Mouse (Mus musculus) 3134 (cell line): ENCODE data around the gene Nkpd1.

Source experiments
- DNase-seq: peaks from one replicate; pipeline ENCODE4 v3.0.0-alpha.2; 2011; ENCODE audit warnings: low spot score; ENCODE audit not compliant: insufficient read length; ENCODE audit errors: extremely low read depth

Nkpd1 gene

DNA sequence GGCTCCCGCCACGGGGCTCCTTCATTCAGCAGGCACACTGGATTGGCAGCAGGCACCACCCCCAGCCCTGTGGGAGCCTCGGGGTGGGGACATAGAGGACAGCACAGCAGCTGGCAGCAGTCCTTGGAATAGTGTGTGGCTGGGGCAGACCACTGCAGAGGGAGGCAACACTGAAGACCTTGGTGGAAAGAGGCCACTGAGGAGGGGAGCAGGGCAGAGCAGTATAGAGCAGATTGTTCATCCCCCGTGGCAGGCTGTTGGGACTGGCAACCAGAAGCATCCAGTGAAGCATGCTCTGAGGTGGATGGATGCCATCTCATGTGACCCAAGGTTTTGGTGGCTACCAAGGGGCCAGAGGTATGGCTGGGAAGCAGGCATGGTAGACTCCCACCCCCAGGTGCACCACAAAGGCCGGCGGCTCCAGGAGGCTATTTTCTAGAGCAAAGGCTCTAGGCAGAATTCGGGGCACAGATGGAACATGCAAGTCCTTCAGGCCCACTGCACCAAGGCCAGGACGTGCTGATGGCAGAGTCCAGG lies 24.6 kb downstream of the Nkpd1 start:
- no peak for DNase-seq

GRCm38 (mm10) chr7:19543584-19543983 lies 25.9 kb downstream of the Nkpd1 start:
- no peak for DNase-seq

- no peak for DNase-seq
Observed at GRCm38 (mm10) chr7:19546007-19546406, 28.4 kb downstream of the Nkpd1 start.

- DNase-seq: no peak
Observed at GRCm38 (mm10) chr7:19547344-19547969, 29.8 kb downstream of the Nkpd1 start.

GRCm38 (mm10) chr7:19549394-19549793 lies 31.8 kb downstream of the Nkpd1 start:
- DNase-seq: no peak

GRCm38 (mm10) chr7:19551634-19552033 lies 34.0 kb downstream of the Nkpd1 start:
- DNase-seq: no peak

DNA sequence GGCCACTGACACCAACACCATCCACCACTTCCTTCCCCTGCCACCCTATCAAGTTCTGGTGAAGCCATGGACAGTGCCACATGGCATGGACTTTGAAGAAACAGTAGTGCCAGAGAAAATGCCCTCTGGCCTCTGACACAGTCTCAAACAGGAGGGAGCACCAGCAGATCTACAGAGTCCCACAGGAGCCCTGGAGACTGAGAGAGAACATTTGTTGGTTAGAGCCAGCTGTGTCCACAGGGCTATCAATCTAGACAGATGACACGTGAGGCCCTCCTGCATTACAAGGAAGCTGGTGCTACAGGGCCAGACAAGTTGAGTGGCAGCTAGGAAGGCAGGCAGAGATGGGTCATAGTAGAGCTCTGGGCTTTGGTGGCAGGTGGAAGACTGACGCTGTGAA lies 34.8 kb downstream of the Nkpd1 start:
- no peak for DNase-seq

DNA sequence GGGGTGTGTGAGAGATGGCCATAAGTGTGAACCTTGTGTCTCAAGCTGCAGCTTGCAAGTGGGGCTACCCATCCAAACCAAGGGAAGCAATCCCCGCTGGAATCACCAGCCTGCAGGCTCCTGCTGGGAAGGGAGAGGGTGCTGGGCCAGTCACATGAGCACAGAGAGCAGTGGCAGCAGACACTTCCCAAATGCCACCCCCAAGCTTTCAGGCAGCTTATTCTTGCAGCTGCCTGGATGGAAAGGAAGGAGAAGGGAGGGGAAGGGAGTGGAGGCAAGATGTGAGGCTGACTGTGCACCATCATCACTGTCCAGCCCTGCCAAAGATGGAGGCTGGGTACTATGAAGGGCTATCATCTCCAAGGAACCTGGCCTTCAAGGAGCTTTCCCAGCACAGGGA lies 36.5 kb downstream of the Nkpd1 start:
- DNase-seq: no peak

DNA sequence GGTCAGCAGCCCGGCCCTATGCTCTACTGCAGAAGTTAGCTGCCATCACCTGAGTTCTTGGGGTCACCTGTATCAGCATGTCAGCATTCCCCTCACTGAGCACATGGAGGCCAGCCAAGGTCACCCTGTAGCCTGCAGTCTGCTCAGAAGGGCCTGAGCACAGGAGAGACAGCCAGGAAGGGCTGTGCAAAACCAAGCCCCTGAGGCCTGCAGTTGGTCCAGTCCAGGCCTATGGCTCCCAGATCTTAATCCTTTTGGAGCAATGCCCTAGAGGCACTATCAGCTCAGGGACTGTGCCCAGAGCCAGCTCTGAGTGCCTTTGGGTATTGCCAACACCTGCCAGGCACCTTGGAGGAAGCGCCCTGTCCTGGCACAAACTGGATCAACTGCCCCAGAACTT lies 39.4 kb downstream of the Nkpd1 start:
- no peak for DNase-seq

GRCm38 (mm10) chr7:19557982-19558900 lies 40.6 kb downstream of the Nkpd1 start:
- no peak for DNase-seq

DNA sequence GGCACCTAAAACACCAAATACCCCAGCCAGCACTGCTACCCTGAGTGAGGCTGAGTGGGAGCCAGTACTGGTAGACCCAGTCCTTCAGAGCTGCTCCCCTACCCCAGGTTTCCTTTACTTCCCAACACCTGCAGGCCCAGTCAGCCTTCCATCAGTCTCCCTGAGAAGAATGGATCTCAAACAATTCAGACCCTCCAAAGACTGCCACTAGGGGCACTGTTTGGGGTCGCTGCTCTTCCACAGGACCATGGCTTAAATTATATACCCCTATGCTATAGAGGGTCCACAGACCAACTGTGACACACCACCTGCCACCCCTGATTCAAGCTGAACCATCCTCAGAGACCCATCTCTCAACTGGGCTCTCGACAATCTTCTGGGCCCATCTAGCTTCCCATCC lies 41.3 kb downstream of the Nkpd1 start:
- DNase-seq: no peak

DNA sequence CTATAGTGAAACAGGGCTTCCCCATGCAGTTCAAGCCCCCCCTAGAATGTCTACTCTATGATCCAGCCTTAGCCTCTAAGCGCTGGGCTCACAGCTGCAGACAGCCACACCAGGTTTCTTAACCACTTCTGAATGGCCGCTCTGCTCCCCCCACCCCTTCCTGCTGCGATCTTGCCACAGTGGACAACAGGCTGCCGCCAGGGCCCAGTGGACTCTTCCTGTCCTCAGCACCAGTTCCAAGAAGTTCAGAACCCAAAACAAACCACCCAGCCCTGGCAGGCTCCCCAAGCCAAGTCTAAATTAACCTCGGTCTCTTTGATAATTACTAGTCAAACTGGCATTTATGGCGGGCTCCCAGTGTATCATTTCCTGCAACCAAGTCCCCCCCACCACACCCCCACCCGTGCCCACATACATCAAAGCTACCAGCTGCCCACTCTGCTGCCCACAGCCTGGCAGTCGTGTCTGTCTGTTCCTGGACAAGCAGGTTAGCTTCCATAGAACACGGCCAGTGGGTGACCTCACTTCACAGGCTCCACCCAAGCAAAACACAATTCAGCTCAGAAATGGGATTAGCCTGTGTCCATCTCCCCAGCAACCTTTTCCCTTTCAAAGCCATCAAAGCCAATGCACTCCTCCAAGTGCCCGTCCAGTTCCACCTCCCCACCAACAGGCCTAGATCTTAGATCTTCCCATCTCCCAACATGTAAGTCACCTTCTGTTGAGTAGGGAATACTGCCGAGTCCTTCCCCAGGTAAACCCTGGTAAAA lies 43.0 kb downstream of the Nkpd1 start:
- no peak for DNase-seq

DNA sequence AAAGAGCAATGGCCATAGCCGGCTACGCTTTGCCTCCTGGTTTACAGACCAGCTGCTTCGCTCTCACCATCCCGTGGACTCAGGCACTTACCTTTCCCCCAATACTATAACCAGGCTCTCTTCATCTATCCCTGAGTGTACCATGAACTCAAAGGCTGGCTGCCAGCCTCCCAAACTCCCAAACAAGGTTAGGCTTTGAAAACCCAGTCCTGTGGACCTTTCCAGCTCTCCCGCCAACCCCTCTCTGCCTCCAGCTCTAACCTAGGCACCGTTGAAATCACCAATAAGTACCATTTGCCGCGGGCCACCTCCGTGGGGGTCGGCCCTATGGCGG lies 43.8 kb downstream of the Nkpd1 start:
- no peak for DNase-seq

GRCm38 (mm10) chr7:19561765-19562642 lies 44.4 kb downstream of the Nkpd1 start:
- peak; percentile 88 for DNase-seq

GRCm38 (mm10) chr7:19562643-19563410 lies 45.2 kb downstream of the Nkpd1 start, which contains the start of gene Ppp1r37:
TSS of gene Ppp1r37 (minus strand) at chr7:19563076.
- DNase-seq: no peak

DNA sequence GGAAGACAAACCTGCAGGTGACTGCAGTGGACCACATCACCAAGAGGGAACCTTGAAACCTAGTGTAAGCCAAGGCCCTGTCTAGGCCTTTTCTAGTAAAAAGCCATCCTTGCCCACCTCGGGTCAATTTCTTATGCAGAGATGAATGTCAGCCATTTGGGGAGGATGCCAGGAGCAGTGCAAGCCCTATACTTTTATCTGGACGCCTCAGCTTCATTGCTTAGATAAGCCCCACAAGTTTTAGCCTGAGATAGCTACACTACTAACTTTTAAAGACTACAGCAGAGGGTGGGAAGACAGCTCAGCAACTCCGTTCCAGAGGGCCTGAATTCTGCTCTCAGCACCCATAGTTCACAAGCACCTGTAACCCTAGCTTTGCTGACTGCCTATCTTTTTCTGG lies 46.2 kb downstream of the Nkpd1 start:
- DNase-seq: no peak

DNA sequence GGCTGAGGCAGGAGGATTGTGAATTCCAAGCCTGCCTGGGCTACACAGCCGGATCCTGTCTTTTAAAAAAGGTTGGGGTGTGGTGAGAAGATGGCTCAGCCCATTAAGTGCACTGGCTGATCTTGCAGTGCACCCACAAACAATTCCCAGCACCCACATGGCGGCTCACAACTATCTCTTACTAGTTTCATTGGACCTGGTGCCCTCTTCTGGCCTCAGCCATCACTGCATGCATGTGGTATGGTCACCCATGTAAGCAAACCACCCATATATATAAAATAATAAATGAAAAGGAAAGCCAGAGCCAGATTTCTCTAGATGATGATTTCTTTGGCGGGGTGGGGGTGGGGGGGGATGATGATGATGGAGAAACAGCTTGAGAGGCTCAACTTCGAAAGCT lies 46.8 kb downstream of the Nkpd1 start:
- no peak for DNase-seq

- DNase-seq: no peak
Observed at GRCm38 (mm10) chr7:19565803-19566202, 48.2 kb downstream of the Nkpd1 start.

GRCm38 (mm10) chr7:19567426-19567825 lies 49.8 kb downstream of the Nkpd1 start:
- no peak for DNase-seq
